Mouse (Mus musculus) right cerebral cortex, postnatal 25 days (tissue): ENCODE measurements around the gene Ppdpf.

ENCODE experiments used
- DNase-seq: peaks from one replicate; pipeline ENCODE4 v3.0.0; 2022

The Ppdpf gene

DNA sequence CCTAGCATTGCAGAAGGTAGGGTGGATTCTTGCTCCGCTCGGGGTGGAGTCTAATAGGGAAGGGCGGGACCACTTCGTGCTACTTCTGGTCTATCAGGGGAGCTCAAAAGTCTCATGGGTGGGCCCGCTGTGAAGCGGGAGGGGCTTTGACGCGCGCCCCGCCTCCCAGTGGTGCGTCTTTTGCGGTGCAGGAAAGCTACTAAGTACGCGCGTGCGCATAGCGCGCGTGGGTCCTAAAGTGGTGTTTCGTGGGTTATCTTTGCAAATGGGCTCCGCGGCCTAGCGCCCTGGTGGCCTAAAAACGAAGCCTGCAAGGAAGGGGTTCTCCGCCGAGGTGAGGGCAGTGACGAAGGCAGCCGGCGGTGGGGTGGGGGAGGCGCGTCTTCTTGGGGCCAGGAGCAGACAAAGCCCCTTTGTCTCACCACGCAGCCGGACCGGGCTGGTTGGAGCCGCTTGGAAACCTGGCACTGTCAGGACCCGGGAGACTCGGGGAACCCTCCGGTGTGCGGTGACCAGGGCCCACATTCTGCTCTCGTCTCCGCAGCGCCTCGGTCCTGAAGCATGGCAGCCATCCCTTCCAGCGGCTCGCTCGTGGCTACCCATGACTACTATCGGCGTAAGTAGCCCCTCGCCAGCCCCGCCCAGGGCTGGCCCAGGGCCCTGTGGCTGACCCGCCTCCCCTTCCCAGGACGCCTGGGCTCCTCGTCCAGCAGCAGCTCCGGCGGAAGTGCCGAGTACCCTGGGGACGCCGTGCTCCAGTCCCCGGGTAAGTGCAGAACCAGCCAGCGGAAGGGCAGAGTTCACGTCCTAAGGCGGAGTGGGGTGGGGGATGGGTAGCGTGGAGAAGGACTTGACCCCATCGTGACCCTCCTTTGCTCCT is at the start of gene Ppdpf:
Ppdpf (plus strand) TSS at position 127 of the 880 bp plus-strand sequence.
- peak; percentile 92 for DNase-seq

DNA sequence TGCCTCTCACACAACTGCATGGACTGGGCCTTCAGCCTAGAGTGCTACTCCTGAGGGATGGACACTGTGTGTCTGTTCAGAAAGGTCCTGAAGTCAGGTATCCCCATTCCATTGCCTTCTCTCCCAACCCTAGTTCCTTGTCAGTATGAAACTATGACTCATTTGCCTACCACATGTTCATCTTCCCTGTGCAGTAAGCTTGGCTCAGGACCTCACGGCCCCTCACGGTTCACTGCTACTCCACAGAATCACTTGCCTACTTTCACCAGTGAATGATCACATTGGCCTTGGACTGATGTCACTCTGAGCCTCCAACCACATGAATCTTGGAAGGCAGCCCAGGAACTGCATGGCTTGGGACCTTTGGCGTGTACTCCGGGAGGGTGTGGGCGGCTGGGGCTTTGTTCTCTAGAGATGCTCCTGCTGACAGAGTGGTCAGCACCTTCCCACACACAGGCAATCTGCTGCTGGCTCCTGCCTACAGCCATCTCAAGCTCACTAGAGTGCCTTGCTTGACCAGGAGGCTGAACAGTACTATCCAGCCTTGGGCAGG is 47.3 kb upstream of the Ppdpf start:
- no peak for DNase-seq

DNA sequence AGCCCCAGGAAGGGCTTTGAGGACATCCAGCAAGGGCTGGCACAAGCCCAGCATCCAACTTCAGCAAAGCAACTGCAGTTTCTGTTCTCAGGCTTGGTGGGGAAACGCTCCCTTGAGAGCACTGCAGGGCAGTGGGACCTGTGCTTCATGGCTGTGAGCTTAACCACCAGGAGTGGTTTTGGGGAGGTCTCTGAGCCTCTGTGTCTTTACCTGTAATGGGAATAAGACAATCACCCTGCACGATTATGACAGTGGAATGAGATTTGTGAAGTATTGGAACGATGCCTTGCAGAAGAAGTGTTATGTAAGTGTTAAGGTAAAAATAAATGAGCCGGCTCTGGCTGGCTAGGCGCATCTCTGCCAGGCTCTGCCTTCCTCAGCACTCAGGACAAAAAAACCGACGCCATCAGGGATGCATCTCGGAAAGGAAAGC is 44.3 kb upstream of the Ppdpf start:
- DNase-seq: no peak

DNA sequence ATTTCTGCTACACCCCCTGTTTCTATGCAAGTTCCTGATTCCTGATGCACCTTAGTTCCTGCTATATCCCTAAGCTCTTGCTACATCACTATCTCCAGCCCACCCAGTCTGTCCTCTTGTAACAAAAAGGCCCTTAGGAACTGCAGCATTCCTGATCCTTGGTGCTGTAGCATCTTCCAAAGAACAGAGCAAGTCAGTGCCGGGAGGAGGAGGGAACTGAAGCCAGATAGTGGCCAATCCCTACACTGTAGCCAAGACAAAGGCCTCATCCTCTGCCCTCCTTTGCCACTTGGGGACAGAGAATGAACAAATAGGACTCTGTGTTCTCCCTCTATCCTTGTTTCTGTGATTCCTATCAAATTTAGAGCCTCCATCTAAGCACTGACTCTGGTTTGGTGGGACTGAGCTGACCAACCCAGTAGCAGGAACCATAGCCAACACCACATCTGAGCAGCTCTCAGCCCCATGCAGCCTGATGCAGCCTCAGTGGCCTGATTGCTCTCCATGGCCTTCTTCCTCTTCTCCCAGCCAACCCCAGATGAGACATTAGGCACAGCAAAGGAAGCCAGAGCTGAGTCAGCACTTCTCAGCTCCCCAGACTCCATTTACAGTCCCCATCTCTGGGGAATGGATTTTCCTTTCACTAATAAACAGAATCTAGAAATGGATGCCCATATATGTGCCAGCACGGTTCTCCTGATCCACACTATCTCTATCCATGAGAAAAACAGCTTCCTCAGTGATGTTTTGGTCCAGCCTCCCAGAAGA is 43.4 kb upstream of the Ppdpf start:
- no peak for DNase-seq

DNA sequence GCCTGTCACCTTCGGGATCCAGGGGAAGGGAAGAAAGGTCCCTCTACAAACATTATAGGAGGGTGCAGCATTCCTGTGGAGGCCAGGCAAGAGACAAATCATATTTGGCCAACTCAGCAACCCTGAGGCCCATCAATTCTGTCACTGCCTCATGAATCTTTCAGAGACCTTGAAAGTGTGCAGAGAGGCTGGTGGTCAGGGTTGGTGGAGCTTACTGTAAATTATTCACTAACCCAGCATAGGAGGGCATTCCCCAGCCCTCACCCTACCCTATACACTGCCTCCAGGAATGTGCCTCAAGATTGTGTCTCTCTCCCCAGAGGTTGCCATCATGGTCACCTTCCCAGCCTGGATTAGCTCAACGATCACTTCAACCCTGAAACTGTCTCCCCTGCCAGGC is 42.4 kb upstream of the Ppdpf start:
- no peak for DNase-seq

DNA sequence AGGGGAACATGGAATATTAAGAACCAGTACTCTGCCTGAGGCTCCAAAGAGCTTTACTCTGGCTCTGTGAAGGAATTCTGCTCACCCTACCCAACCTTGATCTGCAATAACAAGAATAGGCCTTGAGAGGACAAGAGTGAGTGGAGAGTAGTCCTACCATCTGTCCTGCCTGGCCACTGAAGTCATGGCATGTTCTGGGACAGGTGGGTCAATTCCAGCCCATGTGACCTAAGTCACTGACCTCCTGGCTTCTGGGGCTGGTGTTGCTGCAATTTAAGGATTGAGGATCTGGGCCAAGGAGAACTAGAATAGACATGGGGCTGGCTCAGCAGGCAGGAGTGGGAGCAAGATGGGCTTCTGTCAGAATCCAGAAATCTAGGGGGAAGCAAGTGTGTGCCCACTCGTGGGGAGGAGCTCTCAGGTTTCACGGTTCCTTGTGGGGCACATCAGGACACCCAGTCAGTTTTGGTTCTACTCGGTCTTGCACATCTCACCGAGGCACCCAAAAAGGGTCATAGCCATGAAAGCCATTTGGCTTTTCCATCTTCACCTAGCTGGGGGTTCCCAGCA is 40.0 kb upstream of the Ppdpf start:
- no peak for DNase-seq

DNA sequence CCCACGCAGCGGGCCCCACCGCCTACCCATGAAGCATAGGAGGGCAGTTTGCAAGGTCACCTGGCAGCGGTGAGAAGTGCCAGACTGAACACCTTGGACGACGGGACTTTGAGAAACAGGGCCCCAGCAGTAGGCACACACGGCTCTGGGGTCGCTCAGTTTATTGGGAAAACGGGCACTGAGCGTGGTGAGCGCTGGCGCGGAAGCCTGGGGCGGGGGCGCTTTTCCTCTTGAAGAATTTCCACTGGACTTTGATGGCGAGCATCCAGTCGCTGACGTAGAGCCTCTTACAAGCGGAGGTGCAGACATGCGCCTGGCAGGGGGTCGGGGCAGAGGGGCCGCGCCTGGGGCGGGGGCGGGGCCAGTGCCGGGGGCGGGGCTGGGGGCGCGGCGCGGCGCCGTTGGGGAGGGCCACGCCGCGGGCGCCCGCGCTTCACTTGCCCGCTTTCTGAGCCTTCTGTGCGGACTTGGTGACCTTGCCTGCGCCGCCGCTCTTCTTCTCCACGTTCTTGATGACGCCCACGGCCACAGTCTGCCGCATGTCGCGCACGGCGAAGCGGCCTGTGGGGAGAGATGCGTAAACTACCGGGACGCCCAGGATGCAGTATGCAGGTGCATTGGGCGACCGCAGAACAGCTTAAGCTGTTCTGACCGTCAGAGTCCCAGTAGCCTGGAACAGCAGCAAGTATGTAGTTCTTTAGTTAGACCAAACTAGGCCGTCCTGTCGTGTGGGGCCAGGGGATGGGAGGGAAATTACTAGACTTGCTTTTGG is 39.3 kb upstream of the Ppdpf start:
- no peak for DNase-seq

DNA sequence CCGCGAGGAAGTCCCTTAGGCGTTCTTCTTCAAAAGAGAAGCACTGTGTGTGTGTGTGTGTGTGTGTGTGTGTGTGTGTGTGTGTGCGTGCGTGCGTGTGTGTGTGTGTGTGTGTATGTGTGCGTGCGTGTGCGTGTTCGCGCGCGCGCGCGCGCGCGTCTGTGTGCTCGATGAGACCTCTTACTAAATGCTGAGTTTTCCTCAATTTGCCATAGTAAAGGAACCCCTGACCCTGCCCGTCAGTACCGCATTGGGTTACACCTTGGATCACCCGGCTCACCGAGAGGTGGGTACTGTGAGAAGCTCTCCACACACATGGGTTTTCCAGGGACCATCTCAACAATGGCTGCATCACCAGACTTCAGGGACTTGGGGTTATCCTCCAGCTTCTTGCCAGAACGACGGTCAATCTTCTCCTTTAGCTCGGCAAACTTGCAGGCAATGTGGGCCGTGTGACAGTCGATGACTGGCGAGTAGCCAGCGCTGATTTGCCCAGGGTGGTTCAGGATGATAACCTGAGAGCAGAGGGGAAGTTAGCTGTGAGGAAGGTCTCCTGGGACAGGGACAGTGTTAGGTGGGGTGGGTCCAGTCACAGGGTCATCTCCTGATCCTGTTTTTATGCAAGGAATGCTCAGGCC is 38.6 kb upstream of the Ppdpf start:
- DNase-seq: no peak

DNA sequence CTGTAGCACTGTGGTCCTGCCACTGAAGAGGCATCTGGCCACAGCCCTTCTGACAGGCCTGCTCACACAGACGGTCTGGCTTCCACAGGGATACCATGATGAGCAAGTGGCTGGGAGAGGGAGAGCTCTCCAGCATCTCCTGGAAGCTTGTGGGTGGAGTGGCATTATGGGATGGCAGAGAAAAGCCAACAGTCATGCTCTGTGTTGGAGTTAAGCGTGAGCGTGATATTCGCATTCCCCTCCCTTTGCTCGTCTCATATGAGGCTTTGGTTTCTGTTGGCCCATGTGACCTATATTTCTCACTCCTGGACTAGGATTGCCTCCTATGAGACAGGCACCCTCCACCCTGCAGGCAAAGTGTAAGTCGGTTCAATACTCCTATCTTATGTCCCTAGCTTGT is 36.8 kb upstream of the Ppdpf start:
- no peak for DNase-seq

DNA sequence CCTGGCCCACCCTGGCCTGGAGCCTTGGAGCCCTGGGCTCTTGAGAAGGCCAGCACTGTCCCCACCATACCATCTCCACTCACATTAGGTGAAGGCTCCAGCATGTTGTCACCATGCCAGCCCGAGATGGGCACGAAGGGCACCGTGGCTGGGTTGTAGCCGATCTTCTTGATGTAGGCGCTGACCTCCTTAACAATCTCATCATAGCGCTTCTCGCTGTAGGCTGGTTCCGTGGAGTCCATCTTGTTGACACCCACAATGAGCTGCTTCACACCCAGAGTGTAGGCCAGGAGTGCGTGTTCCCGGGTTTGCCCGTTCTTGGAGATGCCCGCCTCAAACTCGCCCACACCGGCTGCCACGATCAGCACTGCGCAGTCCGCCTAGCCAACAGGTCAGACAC is 34.3 kb upstream of the Ppdpf start:
- no peak for DNase-seq

DNA sequence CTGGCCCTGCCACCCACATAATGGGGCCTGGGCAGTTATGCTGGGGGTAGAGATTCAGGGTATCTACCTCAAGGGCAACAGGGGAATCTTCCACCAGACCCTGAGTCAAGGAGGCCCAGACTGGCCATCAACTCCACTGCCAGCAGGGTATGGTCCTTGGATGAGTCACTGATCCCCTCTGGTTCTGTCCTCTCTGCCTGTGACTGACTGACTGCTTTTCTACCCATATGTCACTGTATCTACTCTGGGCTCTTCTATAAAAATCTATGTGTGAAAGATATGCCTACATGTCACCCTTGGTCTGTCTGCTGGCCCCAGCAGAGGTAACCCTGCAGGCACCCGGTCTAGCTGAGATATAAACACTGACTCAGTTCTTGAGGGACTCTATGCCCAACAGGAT is 33.9 kb upstream of the Ppdpf start:
- no peak for DNase-seq

DNA sequence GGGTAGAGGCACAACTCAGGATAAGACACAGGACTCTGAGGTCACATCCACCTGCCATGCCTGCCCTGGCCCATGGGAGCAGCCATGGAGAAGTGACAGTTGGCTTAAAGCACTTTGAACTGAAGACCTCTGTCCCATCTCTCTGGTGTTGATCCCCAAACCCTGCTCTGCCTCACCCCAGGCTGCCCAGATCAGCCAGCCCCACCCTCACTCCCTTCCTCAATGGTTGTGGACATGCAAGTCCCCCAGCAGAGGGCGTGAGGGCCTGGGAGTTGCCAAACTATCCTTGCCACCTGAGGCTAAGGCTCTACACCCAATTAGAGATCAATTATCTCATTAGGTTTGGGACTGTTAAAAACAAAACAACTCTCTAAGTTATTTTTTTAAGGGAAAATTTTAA is 33.2 kb upstream of the Ppdpf start:
- no peak for DNase-seq

DNA sequence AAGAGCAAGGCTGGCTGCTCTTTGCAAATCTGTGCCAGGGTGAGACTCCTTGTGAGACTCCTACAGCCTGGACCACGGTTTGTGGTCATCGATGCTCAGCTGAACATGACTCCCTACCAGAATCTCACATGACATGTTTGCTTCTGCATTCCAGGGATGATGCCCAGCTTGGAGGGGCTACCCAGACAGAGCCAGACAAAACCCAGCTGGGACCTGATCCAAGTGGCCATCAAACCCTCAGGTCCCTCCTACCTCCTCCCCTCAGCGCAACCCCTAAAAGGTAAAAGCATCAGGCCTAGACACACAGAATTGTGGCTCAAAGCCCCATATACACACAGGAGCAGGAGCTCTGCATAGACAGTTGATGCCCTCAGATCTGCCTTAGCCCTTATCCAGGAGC is 32.7 kb upstream of the Ppdpf start:
- DNase-seq: no peak

DNA sequence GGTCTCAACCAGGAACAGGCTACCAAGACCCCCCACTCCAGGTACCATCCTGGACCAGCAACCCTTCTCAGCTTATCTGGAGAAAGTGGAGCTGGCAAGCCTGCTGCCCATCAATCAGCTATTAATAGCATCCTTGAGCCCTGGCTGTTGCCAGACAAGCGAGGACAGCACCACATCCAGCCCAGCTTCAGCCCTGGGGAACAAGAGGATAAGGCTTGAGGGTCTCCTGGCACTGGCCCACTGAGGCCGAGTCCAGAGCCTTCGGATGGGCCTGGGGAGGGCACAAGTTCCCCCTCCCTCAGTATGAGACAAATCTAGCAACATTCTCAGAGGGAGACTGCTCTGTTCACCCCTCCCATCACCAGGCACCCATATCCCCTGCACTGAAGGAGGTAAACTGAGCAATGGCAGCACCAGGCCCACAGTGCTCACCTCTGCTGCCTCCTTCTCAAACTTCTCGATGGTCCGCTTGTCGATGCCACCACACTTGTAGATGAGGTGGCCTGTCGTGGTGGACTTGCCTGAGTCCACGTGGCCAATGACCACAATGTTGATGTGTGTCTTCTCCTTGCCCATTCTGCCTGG is 32.1 kb upstream of the Ppdpf start:
- no peak for DNase-seq

DNA sequence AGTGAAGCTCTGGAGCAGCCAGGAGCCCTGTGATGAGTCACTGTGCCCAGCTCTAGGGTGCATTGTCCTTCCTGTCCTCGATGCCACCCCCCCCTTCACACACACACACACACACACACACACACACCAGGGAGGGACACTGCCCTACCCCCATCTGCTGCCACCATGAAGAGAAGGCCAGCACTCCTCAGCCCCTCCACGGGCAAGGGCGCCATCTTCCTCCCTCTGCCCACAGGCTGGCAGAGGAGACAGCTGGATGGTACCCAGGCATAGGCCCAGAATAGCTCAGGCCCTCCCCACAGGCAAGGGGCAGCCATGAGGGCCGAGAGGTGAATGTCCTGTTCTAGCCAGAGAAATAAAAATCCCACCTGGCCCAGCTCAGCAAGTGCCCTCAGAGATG is 31.2 kb upstream of the Ppdpf start:
- DNase-seq: peak; percentile 44

DNA sequence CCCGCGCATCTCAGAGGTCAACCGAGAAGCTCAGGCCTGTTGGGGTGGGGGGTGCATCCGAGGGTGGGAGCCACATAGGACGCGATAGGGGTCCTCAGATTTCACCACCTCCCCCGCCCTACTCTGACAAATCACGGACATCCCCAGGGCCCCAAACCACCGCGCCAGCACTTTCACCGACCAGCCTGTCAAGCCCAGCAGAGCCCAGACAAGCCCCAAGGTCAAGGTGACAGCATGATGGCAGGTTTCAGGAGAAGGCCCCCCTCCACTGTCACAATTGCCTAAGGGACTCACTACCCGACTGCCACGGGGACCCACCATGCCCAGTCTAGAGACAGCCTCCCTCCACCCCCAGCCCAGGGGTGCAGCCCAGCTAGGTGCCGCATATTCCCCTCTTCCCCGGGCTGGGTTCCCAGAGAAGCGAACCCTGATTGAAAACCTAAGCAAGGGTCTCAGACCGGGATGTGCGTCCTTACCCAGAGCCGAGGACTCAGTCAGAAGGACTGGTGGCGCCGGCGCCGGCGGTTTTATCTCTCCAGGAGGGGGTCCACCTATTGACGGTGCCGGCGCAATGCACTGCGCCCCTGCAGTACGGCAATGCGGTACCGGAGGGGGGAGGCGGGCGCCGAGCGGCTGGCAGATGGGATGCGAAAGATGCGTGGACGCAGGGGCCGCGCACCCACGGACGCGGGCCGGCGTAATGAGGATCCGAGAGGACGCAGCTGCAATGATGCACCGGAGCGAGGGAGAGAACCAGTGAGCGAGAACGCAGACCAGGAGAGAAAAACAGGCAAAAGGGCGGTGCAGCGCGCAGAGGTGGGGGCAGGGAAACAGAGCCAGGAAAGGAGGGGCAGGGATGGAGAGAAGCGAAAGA is 30.6 kb upstream of the Ppdpf start, which contains the start of gene Eef1a2:
Eef1a2 (minus strand) TSS at position 767 of the 874 bp plus-strand sequence.
- peak; percentile 91 for DNase-seq

DNA sequence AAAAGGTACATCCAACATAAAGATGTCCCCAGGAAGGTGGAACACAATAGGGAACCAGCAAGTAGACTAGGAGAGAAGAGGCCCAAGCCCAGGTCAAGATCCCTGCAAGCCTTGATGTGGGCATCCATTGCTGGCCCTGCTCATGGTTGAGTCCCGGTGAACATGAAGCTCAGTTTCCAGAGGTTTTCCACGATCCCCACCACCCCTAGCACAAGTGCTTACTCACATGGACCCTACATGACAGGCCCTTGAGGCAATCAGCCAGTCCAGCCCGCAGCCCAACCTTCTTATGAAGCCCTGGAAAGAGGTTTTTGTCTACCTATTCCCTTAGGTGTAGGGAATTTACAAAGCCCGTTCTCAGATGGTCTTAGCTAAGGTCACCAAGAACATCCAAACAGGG is 29.9 kb upstream of the Ppdpf start:
- DNase-seq: no peak

DNA sequence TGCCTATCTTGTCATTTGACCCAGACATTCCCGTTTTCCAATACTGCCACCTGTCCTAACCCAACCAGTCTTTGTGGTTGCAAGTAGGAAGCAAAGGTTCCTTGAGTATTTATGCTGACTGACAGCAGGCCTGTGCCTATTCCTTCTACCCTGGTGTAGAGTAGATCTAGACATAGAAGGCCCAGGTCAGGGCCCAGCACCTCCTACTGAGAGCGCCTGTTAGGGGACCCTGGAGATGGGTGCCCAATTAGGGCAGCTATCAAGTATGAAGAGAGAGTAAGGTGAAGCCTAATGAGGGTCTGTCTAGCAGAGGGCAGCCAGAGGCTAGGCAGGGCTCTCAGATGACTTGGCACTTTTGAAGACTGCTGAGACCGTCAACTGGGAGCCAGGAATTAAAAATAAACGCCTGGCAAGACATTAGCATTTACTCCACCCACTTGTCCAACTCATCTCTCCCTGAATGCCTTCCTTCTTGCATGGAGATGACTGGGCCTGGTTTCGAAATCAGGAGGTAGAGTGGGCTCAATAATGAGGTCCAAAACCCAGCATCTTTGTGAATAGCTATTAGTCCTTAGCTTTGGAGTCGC is 29.2 kb upstream of the Ppdpf start:
- DNase-seq: peak; percentile 15

DNA sequence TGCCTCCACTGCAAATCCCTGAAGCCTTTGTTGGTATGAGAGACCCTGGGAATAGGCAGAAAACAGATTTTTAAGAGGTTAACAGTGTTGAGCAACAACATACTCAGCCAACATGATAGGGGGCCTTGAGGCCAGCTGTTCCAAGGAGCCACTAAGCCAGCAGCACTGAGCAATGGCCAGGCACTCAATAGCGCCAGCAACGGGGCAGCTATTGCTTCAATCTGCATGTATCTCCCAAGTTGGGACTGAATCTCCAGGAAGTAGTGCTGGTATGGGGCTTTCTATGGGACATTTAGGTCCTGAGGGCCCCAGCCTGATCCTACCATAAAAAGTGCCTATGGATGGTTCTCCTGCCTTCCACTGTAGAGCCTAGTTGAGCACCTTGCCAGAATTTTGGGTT is 28.6 kb upstream of the Ppdpf start:
- DNase-seq: no peak

DNA sequence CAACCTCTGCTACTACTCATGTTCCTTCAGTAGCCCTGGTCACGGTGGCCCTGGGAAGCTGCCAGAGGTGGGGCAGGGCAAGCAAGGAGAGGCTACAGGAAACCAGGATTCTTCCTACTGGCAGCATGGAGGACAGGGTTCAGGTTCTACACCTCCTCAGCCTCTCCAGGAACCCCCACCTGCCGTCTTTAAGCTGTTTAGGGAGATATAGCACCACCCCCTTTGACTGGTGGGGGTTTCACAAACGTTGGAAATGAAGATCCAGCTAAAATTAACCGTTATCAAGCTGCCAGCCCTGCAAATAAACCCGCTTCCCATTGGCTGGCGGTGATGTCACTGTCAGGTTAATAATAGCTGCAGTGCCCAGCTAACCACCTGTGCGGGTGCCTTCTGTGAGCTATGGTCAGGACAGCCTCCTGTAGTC is 27.9 kb upstream of the Ppdpf start:
- peak; percentile 79 for DNase-seq
